Mouse (Mus musculus): ENCODE results near the gene H1fx.
"Not testable (repeated sequence)": the region's sequence is repeated elsewhere in the genome, so short reads cannot be mapped to it uniquely, and the experiment has no call there.

The H1fx gene

GRCm38 (mm10) chr6:87980374-87981029, 935 bp downstream of the H1fx start:
- CTCF ChIA-PET: no interaction called here

GRCm38 (mm10) chr6:87979728-87980127, 1.7 kb downstream of the H1fx start:
- CTCF ChIA-PET: no interaction called here

DNA sequence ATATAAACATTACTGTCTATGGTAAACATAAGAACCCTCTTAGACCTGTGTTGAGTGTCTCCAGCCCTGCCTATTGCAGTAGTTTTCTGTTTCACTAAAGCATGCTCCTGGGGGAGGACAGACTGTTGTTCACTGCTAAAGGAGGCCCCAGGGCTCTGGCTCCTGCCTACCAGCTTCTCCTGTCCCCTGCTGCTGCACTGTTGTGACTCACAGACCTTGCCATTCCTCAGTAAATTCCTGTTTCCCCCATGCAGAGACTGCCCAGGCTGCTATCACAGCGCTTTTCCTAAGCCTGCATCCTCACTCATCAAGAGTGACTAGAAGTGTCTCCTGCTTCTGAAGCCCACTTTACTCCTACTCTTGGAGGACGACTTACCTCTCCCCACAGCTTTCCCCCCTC, 11.4 kb downstream of the H1fx start:
- CTCF ChIA-PET: no interaction called here

GRCm38 (mm10) chr6:87962457-87962856, 19.0 kb downstream of the H1fx start:
- CTCF ChIA-PET: not testable (repeated sequence)

GRCm38 (mm10) chr6:87942179-87942578, 39.3 kb downstream of the H1fx start:
- CTCF ChIA-PET: interaction anchor here (0.6 kb wide), 1 partner anchor 12 kb away, joined by 3 read pairs; no protein-coding TSS in a partner anchor

GRCm38 (mm10) chr6:87938941-87939340, 42.5 kb downstream of the H1fx start:
- CTCF ChIA-PET: no interaction called here

DNA sequence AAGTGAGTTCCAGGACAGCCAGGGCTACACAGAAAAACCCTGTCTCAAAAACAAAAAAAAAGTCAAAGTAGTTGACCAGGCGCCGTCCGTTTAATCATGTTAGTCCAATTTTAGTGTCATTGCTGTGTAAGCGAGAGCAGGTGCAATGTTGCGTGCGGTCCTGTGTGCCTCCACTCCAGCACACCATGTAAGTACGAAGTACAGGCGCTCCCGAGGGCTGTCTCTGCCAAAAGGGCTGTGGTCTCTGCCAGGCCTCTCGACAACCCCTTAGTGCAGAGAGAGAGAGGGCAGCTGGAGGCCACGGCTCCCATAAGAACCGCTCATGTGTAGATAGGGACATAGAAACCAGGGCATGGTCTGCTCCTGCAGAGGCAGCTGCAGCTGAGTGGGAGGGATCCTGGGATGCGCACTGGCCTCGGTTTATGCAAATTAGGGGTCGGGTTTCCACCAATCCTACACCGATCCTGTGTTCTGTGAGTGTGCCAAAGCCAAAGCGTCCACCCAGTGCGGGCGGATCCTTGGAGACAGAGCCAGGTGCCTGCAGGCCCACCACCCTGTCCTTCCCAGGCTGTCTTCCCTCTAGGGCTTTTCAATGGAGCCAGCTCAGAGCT, 44.2 kb downstream of the H1fx start:
- CTCF ChIA-PET: no interaction called here

DNA sequence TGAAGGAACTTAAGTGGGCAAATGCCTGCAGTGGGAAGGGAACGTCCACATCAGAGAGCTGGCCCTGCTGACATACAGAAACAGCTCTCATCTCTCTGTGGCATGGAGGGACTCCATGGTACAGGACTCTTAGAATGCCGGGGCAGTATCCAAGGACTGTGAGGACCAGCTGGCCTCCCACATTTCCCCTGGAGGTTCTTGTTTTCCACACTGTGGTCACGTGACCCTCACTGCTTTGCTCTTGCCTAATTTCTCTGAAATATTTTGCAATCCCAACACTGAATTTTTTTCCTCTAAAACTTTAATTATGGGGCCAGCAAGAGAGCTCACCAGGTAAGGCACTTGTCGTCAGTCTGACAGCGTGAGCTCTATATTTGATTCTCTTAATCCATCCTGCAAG, 46.4 kb downstream of the H1fx start:
- CTCF ChIA-PET: no interaction called here
